Mouse (Mus musculus) NIH3T3 (cell line): ENCODE measurements around the gene Adprh.
"Not testable (repeated sequence)": the region's sequence is repeated elsewhere in the genome, so short reads cannot be mapped to it uniquely, and the experiment has no call there.

Experiments
- DNase-seq: peaks from one replicate; pipeline ENCODE4 v3.0.0-alpha.2; 2012; ENCODE audit warnings: low read depth

The Adprh gene

GRCm38 (mm10) chr16:38467091-38467916 lies 14.8 kb upstream of the Adprh start:
- no peak for DNase-seq

DNA sequence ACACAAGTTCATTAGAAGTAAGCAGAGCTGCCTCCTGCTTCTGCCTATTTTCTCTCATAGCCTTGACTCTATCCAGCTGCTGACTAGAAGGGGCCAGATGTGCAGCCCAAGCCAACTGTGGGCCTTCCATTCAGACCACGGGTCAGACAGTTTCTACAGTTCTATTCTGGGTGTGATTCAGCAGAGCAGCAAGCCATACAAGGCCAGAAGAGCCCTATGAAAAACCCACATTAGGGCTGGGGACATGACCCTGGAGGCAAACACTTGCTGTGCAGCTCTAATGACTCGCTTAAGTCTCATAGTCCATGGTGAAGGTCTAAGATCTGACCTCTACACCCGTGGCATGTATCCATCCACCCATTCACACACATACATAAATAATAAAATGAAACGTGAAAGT lies 13.6 kb upstream of the Adprh start:
- DNase-seq, result peak; percentile 9

GRCm38 (mm10) chr16:38463305-38463704 lies 10.8 kb upstream of the Adprh start:
- DNase-seq, result no peak

- DNase-seq, result no peak
Observed at GRCm38 (mm10) chr16:38462161-38462560, 9.7 kb upstream of the Adprh start.

GRCm38 (mm10) chr16:38461749-38462148 lies 9.2 kb upstream of the Adprh start:
- DNase-seq, result no peak

- DNase-seq, result no peak
Observed at GRCm38 (mm10) chr16:38459990-38460389, 7.5 kb upstream of the Adprh start.

DNA sequence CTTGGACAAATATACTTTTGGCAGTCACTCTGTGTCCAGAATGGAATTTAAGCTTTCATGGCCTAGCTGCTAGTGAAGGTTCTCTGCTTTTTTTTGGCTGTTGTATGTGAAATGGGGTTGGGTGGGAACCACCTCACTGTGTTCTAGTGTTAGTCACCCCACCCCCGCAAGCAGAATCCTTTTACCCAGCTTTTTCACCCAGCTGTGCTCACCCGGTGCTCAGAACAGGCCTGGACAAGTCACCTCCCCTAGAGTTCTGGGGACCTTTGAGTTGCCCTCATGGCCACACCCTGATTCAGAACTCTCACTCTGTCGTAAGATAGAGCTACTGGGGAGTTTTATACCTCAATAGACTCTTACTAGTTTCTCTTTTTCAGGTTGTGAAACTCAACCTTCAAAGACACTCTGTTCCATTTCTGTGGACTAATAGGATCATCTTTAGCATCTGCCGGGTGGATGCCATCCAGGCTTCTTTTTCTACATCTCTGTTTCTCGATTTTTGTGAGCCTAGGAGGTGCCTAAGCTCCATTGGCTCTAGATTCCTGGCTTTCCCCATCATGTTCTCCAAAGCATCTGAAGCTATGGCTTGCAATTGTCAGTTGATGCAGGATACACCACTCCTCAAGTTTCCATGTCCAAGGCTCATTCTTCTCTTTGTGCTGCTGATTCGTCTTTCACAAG lies 6.2 kb upstream of the Adprh start:
- DNase-seq, result peak; percentile 43

DNA sequence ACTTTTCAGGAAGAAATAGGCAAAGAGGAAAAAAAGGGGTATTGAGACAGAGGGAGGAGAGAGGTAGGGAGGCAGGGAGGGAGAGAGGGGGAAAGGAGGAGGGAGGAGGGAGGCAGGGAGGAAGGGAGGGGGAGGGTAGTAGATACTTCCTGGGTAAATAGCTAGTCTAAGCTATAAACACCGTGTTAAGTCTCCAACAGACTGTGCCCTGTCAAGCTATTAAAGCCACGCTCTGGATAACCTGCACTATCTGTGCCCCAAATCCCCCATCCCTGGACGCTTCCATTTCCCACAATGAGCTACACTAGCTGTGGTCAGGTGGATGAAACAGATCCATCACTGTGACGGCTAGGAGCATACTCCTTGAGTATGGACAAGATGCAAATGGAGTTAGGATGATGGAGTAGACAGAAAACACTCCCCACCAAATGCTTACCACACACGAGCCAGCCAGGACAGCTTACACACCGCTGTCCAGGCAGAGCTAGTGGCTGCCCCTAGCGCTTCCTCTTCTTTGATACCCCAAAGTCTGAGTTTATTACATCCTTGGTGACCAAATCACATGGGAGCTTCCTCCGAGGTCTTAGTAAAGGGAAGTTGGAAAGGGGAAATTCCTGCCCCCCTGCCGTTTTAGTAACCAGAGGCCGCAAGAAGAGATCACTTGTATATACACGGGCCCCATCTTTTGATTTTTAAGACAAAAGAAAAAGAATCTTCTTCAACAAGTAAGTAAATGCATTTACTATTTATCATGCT lies 4.5 kb upstream of the Adprh start:
- DNase-seq, result no peak

- no peak for DNase-seq
Observed at GRCm38 (mm10) chr16:38455511-38456418, 3.3 kb upstream of the Adprh start, which contains the start of gene Cd80. Gene Cd80, plus strand, starts transcription at chr16:38455561.

GRCm38 (mm10) chr16:38454533-38455254 lies 2.2 kb upstream of the Adprh start:
- no peak for DNase-seq

- no peak for DNase-seq
Observed at GRCm38 (mm10) chr16:38453952-38454351, 1.4 kb upstream of the Adprh start.

GRCm38 (mm10) chr16:38453203-38453553 lies 675 bp upstream of the Adprh start:
- DNase-seq, result no peak

DNA sequence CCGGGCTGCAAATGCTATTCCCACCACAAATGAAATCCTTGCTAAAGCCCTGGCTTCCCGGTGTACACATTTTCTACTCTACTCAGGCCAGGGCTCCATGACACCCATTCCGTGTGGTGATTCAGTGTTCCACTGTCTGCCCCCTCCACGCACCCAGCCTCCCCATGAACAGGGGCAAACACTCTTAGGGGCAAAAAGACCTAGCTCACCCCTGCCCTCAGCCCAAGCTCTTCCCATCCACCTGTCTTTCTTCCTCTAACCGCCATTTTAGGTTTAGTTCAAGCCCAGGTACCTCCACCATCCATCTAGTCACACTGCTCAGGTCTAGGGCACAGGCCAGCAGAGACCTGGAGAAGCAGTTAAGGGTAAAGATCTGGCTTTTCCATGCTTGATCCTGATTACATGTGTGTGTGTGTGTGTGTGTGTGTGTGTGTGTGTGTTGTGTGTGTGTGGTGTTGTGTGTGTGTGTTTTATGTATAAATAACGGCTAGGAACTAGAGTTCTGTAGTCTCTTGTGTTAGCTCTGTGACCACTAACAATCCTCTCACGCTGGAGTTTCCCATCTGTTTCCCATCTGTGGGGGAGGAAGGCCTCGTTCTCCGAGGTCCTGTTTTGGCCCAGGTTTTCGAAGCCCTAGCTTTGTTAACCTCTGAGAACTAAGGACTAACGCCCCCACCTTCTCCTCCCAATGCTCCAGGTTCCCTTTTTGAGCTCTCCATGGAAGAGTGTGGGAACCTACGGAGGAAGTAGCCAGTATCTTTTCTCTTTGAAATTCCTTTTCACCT lies 890 bp downstream of the Adprh start:
- peak; percentile 51 for DNase-seq

GRCm38 (mm10) chr16:38450707-38451106 lies 1.8 kb downstream of the Adprh start:
- no peak for DNase-seq

- no peak for DNase-seq
Observed at GRCm38 (mm10) chr16:38448458-38448857, 4.0 kb downstream of the Adprh start.

GRCm38 (mm10) chr16:38447366-38447765 lies 5.1 kb downstream of the Adprh start:
- DNase-seq, result no peak

GRCm38 (mm10) chr16:38446141-38446540 lies 6.4 kb downstream of the Adprh start:
- DNase-seq, result not testable (repeated sequence)

GRCm38 (mm10) chr16:38445576-38445975 lies 6.9 kb downstream of the Adprh start:
- DNase-seq, result no peak

- no peak for DNase-seq
Observed at GRCm38 (mm10) chr16:38445046-38445445, 7.5 kb downstream of the Adprh start.
